Mouse (Mus musculus) retina, adult 2 months (tissue): ENCODE measurements around the gene Specc1l.
"Not testable (repeated sequence)": the region's sequence is repeated elsewhere in the genome, so short reads cannot be mapped to it uniquely, and the experiment has no call there.

Experiments
- DNase-seq: peaks from one replicate; pipeline ENCODE4 v3.0.0-alpha.2; 2012; ENCODE audit warnings: low read depth, low spot score

Gene Specc1l

GRCm38 (mm10) chr10:75315756-75316155, 103.9 kb downstream of the Specc1l start:
- no peak for DNase-seq

DNA sequence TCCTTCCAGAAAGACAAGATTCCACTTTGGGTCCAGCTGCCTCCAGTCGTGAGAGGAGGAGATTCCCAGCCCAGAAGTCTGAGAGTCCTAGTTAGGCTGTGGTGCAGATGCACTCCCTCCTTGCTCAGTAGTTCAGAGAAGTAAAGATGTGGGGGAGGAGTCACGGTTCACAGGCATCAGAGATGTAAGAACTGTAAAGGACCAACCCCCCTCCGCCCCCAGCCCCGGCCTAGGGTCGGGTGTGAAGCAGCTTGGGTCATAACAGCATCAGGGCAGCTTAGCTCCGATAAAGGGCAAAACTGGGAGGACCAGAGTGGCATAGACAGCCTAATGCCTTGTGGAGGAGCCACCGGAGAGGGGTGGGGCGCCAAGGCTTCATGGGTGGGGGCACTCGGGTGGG, 104.6 kb downstream of the Specc1l start:
- DNase-seq: no peak

GRCm38 (mm10) chr10:75316872-75316907, 104.8 kb downstream of the Specc1l start, which contains the start of gene Adora2a:
Gene Adora2a, plus strand, starts transcription at chr10:75316877.
- DNase-seq: no peak

GRCm38 (mm10) chr10:75316908-75317761, 105.3 kb downstream of the Specc1l start:
- DNase-seq: no peak

GRCm38 (mm10) chr10:75318206-75318605, 106.3 kb downstream of the Specc1l start:
- no peak for DNase-seq

- no peak for DNase-seq
Observed at GRCm38 (mm10) chr10:75320321-75320720, 108.4 kb downstream of the Specc1l start.

- DNase-seq: no peak
Observed at GRCm38 (mm10) chr10:75322966-75323365, 111.1 kb downstream of the Specc1l start.

DNA sequence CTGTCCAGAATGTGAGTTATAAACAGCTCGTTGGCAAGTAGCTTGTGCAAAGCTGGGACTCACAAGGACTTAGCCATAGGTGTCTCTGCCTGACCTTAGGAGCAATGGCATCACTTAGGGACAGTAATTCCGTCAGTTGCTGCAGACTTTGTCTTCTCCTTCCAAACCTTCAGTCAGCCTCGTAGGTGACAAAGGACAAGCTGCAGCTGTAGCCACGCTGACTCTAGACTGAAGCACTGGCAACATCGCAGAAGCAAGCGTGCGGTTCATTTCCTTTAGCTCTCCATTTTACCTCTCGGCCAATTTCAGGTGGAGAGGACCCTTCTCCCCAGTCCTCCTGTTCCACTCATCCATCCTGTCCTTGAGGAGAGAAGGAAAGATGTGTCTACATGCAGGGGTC, 112.1 kb downstream of the Specc1l start:
- no peak for DNase-seq

DNA sequence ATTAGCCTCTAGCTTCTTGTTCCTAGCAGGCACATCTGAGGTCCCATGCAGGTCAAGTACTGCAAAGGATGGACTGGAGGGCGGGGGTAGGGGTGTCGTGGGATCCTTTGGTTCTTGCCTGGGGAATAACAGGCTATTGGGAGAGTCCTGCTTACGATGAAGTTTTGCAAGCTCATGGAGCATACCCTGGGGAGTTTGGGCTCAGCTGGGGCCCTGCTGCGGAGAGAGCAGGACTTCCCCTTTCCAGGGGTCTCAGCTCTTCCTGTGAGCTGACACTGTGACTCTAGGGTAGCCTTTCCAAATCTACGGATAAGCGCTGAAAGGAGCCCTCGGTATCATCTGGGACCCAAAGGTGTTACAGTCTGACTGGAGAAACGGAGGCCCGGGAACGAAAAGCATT, 112.5 kb downstream of the Specc1l start:
- no peak for DNase-seq

- no peak for DNase-seq
Observed at GRCm38 (mm10) chr10:75325821-75326220, 113.9 kb downstream of the Specc1l start.

DNA sequence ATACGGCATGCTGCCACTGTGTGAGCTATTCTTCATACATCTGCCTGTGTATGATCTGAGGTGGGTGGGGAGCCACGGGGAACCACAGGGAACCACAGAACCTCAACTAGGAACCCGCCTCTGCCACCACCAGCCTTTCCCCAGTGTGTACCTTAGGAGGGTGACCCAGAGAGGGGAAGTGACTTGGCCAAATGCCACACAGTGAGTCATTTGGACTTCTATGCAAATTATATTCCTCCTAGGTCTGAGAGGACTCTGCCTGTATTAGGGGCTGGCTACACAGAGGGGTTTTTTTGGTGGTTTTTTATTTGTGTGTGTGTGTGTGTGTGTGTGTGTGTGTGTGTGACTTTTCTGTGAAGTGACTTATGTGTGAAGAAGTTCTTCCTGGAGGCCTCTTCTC, 114.7 kb downstream of the Specc1l start:
- DNase-seq: no peak

DNA sequence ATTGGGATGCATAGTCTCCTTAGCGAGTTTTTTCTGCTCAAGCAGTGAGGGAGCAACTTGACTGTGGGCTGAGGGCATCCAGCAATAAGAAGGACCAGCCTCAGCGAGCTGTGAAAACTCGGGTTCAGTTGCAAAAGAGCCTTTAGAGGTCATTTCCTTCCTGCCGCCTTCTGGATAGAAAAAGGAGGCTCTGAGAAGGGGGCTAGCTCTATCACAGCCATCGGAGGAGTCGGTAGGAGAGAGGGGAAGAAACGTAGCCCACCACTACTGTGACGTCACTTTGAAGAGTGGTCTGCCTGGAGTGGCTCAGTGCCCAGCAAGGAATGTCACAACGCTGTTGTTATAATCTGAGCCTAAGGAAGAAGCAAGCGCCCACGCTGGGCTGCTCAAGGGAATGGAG, 115.2 kb downstream of the Specc1l start:
- DNase-seq: no peak

- DNase-seq: no peak
Observed at GRCm38 (mm10) chr10:75328201-75328704, 116.4 kb downstream of the Specc1l start.

DNA sequence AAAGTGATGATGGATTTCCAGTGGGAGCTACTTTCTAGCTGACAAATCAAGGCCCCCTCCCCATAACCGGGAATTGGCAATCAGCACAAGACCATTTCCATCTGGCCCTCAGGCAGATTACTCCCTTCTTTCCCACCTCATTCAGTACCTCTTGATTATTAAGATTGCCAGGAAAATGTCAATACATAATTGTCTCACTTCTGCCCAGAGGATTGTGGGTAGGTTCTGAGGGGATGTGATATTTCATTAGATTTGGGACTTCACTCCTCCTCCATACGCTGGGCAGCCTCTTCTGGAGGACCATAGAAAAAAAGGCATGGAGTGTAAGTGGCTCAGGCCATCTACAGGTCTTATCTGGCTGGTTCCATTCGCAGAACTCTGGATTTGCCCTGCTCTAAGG, 120.4 kb downstream of the Specc1l start:
- DNase-seq: no peak

DNA sequence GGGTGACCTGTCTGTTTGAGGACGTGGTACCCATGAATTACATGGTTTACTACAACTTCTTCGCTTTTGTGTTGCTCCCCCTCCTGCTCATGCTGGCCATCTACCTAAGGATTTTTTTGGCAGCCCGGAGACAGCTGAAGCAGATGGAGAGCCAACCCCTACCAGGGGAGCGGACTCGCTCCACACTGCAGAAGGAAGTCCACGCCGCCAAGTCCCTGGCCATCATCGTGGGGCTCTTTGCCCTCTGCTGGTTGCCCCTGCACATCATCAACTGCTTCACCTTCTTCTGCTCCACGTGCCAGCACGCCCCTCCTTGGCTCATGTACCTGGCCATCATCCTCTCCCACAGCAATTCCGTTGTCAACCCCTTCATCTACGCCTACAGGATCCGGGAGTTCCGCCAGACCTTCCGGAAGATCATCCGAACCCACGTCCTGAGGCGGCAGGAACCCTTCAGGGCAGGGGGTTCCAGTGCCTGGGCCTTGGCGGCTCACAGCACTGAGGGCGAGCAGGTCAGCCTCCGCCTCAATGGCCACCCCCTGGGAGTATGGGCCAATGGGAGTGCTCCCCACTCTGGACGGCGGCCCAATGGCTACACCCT, 121.4 kb downstream of the Specc1l start:
- no peak for DNase-seq

GRCm38 (mm10) chr10:75334175-75334574, 122.3 kb downstream of the Specc1l start:
- no peak for DNase-seq

DNA sequence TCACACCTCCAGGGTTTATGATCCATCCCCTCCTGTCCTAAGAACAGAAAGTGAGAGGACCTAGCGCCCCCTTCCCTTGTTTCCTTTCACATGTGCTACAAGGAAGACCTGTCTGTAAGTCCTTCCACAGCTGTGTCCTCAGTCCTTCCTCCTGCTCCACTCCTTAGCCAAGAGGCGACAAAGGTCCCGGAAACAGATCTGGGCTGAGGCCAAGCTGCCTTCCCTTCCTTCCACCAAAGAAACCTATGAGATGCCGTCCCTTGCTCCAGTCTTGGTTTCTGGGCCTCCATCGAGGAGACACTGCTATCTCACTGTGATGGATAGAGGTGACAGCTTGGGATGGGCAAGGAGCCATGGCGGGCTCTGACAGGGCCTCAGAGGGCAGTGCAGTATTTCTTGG, 123.2 kb downstream of the Specc1l start:
- no peak for DNase-seq

- no peak for DNase-seq
Observed at GRCm38 (mm10) chr10:75337231-75337630, 125.4 kb downstream of the Specc1l start.

DNA sequence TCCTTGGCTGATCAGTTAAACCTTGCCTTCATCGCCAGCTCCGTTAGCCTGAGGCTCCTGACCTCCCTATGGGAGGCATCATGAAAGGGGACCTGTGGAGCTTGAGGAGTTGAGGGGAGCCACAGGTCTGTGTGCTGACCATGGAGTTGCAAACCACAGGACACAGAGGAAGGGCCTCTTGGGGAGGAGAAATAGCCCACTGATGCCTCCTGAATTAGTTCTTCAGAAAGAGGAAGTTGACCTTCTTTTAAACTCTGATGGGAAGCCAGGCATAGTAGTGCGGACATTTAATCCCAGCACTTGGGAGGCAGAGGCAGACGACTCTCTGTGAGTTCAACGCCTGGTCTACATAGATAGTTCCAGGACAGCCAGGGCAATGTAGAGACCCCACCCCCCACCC, 127.0 kb downstream of the Specc1l start:
- DNase-seq: no peak

- DNase-seq: no peak
Observed at GRCm38 (mm10) chr10:75339377-75339776, 127.5 kb downstream of the Specc1l start.

DNA sequence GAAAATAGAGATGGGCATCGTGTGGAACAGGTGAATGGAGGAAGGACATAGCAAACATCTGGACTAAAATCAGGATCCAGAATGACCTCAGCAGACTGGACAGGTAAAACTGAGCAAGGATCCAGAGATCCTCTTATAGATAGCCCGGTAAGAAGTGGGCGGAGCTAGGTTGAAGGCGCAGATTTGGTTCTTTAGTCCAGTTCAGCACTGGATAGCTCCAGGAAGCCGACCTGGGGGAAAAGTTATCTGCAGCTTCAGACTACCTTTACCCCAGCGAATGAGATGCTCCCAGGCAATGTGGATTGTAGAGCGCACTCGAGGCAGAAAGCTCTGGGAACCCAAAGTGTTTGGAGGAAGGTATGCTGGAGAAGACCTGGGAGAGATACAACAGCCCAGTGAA, 130.1 kb downstream of the Specc1l start:
- no peak for DNase-seq

GRCm38 (mm10) chr10:75344563-75344962, 132.7 kb downstream of the Specc1l start:
- not testable (repeated sequence) for DNase-seq

GRCm38 (mm10) chr10:75345265-75345664, 133.4 kb downstream of the Specc1l start:
- DNase-seq: no peak

- no peak for DNase-seq
Observed at GRCm38 (mm10) chr10:75350564-75350963, 138.7 kb downstream of the Specc1l start.
